Mouse (Mus musculus) lung, postnatal 4 days (tissue): ENCODE data around the gene Hdac4.

ENCODE experiments used
- DNase-seq, 2 experiments: peaks; one replicate each; pipeline ENCODE4 v3.0.0; 2021

Gene Hdac4

DNA sequence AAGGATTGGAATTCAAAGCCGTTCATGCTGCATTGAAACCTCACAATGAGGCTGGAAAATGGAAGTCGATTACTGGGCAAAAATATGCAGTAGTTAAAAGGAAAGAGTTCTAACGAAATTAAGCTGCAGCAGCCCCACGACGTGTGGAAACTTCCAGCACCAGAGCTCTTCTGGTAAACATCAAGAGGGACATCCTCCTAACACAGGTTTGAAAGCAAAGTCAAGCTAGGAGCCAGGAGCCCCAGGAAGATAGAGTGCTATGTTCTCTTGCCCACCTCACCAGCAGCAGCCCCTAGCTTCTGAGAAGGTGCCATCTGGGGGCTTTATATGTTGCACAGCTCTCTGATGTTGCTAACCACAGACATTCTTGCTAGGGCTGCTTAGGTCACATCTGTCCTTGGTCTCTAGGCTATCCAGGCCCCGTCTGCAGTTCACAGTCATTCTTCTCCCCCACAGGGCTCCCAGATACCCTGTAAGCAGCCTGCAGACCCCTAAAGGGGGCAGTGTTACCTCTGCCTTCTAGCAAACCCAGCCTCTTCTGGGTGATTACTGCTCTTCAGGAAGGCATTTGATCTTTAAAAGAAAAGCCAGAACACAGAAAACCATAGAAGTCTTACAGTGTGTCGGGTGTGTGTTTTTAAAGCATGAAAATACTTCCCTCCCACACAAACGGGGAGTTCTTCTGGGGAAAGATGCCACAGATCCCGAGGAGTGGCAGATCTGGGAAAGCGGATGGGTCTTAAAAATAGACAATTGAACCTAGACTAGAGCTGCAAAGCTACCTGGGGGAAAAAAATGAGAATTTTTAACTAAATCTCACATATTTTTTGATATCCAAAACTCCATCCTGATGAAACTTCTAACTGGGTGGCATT, 17.2 kb downstream of the Hdac4 start:
- no peak for DNase-seq

DNA sequence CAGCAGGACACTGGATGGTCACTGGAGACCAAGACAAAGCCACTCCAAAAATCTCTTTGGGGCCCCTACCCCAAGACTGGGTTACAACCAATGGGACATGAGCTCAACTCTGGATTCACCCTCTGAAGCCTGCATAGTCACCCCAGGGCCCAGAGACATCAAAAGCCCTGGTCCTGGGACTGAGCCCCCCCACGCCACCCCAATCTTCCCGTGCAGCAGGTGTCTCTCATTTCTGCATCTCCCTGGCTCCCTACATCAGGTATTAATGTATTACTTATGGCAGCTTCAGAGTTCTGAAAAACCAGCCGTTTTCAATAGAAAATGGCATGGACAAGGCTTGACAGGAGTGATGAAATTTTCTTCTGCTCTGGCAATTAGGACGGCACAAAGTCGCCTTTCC, 17.9 kb downstream of the Hdac4 start:
- DNase-seq = no peak

DNA sequence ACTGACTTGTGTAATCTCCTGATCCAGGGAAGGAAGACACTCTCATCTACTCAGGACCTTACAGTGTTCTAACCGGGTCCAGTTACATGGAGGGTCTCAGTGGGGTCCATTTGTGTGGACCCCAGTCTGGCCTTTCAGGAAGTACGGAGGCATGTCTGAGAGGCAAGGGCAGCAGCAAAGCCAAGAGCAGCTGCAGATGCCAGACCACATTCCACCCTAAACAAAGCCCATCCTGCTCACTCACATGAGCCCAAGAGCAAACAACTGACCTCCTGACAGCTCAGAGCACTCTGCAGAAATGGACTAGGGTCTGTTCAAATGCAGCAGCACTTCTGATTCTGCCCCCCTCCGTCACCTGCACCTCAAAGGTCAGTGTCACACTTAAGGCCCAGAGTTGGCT, 18.3 kb downstream of the Hdac4 start:
- no peak for DNase-seq

DNA sequence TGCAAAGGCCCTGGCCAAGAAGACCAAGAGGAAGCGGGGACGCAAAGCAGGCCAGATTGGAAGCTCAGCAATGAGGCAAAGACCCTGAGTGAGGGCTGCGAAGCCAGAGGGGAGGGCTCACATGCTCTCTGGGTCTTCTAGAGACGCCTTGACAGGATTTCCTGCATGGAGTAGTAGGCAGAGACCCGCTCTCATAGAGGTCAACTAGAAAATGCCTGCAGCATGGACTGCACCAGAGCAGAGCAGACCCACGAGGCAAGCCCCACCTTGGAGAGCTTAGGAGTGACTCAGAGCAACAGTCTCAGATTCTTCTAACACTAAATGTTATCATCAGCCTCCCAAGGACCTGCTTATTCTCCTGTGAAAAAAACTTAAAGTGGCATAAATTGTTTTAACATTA, 20.2 kb downstream of the Hdac4 start:
- no peak for DNase-seq

DNA sequence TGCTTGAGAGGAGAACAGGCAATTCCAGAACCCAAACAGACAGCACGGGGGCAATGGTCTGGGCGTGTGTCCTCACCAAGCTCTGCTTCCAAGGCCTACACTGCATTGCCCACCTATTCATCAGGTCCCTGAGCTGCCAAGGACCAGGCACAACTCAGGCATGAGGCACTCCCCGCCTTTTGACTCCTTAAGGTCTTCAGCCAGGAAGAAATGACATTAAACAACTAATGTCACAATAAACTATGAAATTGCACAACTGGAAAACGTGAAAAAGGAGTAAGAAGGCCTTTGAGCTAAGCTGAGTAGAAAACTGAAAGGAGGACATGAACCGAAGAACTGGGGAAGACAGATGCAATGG, 20.6 kb downstream of the Hdac4 start:
- no peak for DNase-seq

DNA sequence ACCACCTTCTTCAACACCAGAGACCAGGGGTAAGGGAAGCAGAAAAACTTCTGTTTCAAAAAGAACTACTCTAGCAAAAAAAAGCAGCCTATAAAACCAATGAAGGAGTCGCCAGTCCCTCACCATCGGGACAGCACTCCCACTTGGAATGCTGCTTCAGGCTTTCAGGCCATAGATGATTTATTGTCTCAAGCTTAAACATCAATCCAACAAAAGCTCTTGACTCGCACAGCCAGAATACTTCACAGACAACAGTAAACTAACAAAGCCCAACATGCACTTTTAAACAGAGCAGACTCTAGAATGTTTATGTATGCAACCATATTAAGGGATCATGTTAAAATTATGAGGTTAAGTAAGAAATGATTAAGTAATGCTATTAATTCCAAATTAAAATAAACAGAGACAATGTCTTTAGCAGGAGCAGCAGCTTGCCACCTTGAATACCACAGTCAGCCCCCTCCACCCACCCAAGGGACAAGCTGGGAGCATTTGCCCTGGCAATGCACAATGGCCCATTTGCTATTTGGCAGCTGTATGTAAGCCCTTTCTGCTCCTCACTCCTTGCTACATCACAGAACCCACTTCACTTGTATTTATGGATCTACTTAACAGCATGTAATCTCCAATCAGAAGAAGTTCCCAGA, 21.1 kb downstream of the Hdac4 start:
- DNase-seq = no peak

DNA sequence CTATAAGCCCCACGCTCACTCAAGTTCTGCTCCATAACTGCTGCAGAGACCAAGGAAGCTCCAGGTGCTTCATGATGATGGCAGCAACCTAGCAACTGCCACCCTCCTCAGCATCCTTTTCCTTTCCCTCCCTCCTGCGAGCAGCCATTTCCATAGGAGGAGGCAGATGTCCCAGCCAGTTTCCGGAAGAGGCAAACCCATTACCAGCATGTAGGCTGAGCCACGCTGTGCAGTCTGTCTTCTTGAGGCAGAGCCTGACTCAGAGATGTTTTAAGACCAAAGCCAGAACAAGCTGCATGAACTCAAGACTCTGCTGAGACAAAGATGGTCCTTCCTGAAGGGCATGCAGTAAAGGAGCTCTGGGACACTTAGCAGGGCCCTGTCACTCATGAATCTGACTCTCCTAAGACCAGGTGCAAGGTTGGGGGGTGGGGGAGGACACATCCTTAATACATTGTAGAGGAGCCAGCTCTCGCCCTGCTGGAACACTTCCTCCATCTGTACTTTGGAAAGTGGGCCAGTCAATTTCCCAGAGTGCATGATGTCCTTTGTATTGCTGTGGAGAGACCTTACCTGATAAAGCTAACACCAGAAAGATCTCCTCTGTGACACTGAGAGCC, 24.8 kb downstream of the Hdac4 start:
- DNase-seq = no peak

DNA sequence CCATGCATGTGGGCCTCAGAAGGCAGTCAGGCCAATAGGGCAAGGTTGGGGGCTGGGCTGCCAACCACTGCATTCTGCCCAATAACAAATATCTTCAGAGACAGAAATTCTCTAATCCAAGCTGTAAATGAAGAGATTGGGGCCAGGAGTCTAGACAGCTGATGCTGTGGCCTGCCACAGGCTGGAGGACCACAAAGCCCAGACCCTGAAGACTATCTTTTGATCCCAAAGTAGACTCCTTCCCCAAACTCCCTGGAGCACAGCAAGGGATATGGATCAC, 25.8 kb downstream of the Hdac4 start:
- no peak for DNase-seq

DNA sequence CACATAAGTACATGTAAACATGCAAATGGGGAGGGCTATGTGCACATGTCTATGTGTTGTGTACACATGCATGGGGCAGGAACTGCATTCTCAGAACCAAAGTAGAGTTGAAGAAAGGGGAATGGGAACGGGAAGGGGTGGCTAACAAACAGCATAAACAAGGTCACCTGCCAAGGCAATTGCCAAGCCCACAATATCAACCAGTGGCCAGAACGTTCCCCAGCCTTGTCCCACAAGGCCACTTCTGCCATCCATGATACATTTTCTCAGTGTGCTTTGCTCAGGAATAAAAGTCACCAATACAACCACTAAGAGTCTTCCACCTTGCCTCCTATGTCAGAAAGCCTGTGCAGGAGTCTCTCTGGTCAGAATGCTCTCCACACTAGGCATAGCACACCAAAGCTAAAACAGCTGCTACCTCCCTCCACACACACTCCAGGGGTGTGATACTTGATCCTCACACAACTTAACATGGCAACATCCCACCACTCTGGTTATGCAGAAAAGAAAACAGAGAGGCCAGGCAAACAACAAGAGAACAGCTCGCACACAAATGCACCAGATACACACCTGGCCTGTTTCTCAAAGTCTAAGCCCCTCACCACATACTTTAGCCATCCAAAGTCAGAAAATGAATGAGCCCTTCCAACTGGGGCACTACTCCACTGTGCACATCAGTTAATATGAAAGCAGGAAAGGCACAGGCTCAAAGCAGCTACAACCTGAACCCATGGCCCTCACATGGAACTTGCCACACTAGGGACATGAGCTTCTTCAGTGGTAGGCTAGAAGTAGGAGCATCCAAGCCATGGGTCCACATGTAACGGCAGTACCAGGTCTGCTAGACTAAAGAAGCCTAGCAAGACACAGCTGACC, 26.4 kb downstream of the Hdac4 start:
- DNase-seq = no peak

DNA sequence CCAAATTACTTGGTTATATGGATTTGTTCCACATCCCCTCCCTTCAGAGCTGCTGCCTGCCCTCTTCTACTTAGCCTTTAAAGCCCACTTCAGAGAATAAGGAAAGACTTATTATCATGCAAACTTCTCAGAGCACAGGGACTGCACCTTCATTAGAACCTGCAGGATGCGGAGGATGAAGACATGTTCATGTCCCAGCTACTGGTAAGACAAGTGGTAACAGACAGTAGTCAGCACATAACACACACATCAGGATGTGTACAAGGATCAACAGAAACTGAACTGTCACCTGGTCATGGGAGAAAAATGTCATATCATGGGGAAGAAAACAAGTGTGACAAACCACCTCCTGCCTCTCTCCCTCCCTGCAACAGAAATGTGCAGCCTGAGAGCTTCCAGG, 31.6 kb downstream of the Hdac4 start:
- DNase-seq = no peak

DNA sequence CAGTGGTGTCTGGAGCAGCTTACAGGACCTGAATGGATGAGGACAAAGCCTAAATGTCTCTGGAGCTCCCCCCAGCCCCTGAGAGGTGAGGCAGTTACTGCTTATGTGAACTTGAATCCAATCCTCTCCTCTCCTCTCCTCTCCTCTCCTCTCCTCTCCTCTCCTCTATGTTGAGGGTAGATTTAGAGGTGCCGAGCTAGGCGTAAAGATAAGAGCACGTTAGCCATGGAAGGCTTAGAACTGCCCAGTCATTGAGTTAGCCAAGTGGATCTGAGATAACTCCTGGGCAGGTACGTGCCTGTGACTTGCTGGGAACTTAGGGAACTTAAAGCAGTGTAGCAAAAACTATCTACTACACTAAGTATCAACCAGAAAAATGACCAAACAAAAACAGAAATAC, 35.7 kb downstream of the Hdac4 start:
- DNase-seq = no peak

DNA sequence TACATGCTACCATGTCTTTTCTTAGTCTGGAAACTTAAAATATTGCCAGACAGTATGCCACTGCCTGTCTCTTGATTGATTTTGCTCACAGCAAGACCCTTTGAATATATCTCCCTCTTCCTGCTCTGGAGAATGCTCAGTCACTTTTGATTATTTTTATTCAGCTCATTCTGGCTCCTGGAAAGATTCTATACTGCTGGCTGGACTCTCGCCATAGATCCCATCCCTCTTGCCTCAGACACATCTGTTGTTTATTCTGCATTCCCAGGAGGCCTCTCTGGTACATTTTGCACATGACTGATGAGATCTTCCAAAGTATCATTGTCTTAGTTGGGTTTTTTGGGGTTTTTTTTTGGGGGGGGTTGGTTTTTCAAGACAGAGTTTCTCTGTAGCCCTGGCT, 45.3 kb downstream of the Hdac4 start:
- no peak for DNase-seq

DNA sequence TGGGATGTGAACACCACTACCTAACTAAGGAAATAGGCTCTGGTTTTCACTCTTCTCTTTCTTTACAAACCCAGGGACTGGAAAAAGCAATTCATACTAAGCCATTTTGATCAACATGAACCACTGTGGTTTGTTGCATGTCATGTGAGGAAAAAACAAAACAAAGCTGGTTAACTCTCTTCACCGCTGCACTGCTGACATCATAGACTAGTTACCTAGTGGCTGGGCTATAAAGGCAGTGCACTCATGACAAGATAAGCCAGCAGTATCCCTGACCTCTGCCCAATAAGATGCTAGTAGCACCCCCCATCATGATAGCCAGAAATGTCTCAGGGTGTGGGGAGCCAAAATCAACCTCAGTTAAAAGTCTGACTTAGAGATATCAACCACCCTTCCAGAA, 47.0 kb downstream of the Hdac4 start:
- DNase-seq = no peak

DNA sequence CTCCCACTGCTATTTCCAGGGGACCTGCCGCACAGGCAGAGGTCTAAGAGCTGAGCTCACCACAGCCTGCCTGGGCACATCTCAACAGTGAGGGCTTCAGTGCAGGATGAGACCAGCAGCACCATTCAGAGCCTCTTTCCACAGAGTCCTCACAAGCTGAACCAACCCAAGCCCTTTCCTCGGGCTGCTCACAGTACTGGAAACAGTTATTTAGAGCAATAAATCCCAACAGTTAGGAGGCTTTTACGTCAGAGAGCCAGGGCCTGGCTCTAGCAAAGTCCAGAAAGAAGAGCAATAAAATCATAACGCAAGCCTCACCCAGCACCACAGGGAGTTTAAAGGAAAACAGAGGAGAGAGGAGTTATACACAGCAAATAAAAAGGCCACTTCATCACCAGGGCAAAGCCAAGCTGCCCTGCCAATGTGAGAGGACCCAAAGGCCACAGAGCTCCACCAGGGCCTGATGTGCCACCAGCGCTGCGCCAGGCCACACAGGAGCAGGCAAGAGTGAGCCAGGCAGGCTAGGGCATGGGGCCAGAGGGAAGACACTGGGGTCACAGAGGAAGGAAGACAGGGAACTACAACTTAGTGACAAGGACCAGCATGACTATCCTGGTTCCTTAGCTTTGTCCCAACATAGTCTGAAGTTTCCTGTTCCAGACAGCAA, 50.5 kb downstream of the Hdac4 start:
- DNase-seq = no peak

DNA sequence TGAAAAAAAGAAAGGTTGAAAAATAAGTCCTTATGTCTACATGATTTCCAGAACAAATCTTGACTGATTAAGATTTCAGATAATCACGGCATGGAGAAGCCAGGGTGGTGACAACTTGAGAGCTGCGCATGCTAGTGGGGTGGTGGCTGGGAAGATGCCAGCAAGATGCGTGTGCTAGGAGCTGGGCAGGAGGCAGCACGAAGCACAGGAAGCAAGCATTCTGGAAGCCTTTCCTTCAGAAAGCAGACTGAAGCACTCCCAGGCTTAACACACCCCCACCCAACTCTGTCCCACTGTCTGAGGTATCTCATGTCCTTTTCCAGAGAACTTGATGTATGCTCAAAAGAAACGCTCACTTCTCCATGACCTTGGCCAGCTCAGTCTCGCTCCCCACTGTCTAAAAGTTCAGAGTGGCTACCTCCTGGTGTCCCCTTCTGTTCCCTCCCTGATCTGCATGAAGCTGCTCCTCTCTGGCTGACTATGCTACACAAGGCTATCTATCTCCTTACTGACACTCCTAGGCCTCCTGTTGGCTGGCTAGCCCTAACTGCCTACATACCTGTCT, 52.1 kb downstream of the Hdac4 start:
- DNase-seq = no peak

DNA sequence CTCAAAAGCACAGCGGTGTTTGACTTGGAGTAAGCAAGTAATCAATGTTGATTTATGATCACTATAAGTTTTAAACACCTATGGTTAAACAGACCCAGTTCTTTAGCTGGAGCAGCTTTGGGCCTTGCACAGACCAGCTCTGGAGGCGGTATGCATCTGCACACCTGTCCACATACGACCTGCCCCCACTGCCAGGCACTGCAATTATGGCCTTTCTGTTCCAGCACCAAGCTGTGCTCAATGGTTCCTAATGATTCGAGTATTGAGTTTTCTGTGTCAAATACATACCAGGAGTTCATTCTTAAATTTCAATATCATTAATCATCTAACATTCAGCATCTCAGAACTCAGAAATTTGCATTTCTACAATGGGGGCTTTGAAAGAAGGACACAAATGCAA, 52.7 kb downstream of the Hdac4 start:
- DNase-seq = no peak

DNA sequence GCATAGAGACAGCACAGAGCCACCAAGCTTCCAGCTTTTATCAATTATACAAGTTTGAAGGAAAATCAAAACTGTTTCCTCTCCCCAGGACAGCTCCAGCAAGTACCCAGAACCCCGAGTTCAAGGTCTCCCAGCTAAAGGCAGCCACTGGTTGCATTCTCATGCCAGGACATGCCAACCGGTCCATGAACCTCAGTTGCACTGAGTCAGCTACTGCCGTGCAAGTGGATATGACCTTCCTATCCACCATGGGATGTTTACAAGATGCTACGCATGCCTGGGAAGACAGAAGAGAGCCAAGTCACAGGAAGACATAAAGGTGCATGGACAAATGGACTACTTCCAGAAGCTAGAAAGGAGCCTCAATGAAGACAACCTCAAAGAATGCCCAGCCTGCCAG, 56.5 kb downstream of the Hdac4 start:
- no peak for DNase-seq

DNA sequence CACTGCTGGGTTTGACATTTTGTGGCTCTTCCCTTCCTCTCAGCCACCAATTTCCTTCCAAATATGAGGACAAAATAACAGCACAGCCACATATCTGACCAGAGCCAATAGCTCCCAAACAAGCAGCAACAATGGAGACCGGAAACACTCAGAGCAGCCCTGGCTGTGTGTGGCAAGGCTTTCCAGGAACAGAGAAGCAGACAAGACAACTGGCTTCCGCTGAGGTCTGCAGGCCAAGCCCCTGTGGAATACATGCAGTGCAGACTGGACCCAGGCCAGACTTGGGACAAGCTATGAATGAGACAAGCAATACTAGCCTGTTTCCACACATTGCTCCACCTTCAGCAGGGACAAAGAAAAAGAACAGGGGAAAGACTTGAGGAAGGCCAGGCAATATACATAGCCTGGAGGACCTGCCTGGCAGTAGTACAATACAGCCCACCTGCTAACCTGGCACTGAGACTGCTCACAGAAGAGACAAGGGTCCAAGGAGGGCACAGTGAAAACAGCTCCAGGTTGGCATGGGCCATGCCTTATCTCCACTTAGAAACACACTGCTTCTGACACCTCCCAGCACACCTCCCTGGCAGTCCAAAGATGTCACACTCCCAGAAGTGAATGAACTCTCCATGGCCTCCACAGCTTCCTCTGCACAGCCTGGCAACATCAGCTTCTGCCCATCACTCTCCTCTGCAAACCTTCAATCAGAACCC, 58.2 kb downstream of the Hdac4 start:
- peak; percentile 68 to 85 for DNase-seq

DNA sequence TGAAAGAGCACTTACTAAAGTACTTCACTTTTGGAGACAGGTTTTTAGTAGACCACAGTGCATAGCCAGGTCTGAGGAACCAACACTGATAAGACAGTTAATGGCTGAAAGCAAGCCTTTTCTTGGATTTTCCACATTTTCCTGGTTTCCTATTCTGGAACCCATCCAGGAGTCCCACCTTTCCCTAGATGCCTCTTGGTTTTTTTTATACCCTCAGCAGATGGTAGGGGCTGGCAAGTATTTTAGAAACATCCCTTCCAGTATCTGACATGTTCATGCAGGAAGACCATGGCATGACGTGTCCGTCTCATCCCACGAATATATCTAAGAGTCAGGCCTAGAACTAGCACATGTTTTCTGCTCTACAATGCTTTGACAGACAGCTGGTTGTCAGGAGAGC, 59.1 kb downstream of the Hdac4 start:
- DNase-seq = no peak

DNA sequence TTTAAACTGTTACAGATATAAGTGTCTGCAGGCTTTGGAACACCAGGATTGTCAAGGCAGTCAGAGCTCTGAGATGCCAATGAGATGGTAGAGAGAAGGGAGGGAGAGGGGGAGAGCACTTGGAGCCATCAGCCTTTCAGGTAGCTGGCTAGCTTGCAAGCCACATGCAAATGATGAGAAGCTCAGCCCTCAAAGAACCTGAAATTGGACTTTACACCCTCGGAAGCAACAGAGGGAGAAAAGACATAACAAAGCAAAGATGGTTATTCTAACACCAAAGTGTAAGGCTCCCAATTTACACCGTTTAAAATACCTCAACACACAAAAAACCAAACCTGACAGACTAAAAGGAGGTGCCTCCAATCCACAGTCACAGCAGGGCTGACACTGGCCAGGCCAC, 63.3 kb downstream of the Hdac4 start:
- DNase-seq = no peak

DNA sequence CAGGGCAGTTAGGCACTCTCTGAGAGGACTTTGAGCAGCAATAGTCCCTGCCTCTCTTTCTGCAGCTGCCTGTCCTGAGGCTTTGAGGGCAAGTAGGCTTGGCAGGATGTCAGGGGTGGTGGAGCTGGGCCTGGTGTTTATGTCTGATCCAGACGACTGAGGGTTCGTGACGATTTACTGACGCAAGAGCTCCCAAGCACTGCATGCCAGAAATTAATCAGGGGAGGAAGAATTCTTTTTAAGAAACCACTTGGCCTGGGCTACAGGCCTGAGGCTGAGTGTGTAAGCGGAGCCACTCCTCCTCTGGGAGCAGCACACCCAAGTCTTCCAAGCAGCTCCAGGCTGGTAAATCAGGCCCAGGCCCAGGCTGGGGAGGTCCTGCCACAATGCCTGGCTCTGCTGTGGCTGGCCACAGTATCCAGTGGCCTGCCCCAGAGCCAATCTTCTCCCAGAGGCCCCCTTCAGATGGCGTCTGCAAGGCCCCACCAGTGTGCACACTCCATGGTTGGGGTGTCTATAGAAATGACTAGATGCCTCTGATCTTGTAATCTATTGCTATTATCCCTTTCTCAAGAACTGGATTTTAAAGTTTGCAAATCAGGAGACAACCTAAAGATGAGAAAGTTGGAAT, 64.9 kb downstream of the Hdac4 start:
- DNase-seq = peak; percentile 90 to 94
